Mouse (Mus musculus): ENCODE data around the gene Gm10961. TPM values are rescaled to one million over a fixed set of nuclear protein-coding genes. Genes with fewer than 3 reads are reported as not detected.
A peak's percentile ranks its signal among the peaks of the same experiment; 100 is the strongest.

Gm10961 gene
- polyA plus RNA-seq, 1 experiment from 2014 or later, result not detected

DNA sequence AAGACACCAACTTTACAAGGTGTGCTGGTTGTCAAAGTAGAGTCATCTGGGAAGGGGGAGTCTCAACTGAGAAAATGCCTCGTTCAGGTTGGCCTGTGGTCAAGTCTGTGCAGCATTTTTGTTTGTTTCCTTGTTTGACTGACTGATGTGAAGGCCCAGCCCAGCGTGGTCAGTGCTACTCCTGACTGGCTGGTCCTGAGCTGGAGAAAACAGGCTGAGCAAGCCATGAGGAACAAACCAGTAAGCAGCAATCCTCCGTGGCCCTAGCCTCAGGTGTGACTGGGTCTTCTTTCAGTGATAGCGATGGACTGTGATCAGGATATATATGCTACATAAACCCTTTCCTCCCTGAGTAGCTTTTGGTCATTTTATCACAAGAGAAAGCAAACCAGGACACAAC lies 25.8 kb downstream of the Gm10961 start:
- WGBS (ENCODE audit: insufficient replicate concordance), result 76% methylated on average over 4 of the region's 4 CpGs
- no peak overlapping the region for H3K4me2 ChIP-seq
- H3K4me1 ChIP-seq (ENCODE audit: control insufficient read depth, insufficient read depth, low read length), result no peaks in the 10 kb centered on the region
- H3K27ac ChIP-seq (ENCODE audit: low read depth, low read length), result no peak overlapping the region
- H3K9ac ChIP-seq (ENCODE audit: low read depth, low read length), result no peak overlapping the region
- no peaks in the 10 kb centered on the region for H3K9me3 ChIP-seq (replicated peaks; ENCODE audit: control insufficient read depth, low read length)
- H3K4me3 ChIP-seq (ENCODE audit: low read depth, low read length), result no peak overlapping the region
- no peaks in the 10 kb centered on the region for H3K27me3 ChIP-seq (ENCODE audit: control insufficient read depth, insufficient read depth, low read length)
- peaks cover 9% of the 10 kb centered on the region; the same call in 1 of the 2 replicates for H3K36me3 ChIP-seq (ENCODE audit: control insufficient read depth, insufficient read depth, low read length)
- no peak for ATAC-seq (replicated peaks; ENCODE audit: insufficient number of reproducible peaks, low FRiP score, low TSS enrichment)

DNA sequence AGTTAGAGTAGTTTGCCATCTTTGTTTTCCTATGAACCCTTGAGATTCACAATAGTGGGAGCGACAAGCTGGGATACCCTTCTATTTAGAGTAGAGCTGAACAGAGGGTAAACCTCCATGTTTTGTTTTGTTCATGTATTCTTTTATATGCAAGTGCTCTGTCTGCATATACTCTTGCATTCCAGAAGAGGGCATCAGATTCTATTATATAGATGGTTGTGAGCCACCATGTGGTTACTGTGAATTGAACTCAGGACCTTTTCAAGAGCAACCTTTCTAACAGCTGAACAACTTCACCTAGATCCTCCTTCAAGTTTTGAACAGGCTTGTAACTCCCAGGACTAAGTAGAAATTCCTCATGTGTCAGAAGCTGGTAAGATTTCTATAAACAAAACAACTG lies 27.9 kb downstream of the Gm10961 start:
- H3K4me3 ChIP-seq (ENCODE audit: low read depth, low read length), result no peak overlapping the region
- no peak overlapping the region for H3K27ac ChIP-seq (ENCODE audit: low read depth, low read length)
- H3K27me3 ChIP-seq (ENCODE audit: control insufficient read depth, insufficient read depth, low read length), result no peaks in the 10 kb centered on the region
- ATAC-seq (replicated peaks; ENCODE audit: insufficient number of reproducible peaks, low FRiP score, low TSS enrichment), result no peak
- no peak overlapping the region for H3K4me2 ChIP-seq
- no peaks in the 10 kb centered on the region for H3K9me3 ChIP-seq (replicated peaks; ENCODE audit: control insufficient read depth, low read length)
- H3K9ac ChIP-seq (ENCODE audit: low read depth, low read length), result no peak overlapping the region
- no peaks in the 10 kb centered on the region for H3K4me1 ChIP-seq (ENCODE audit: control insufficient read depth, insufficient read depth, low read length)
- peaks cover 12% of the 10 kb centered on the region for H3K36me3 ChIP-seq (ENCODE audit: control insufficient read depth, insufficient read depth, low read length)
- 97% methylated on average over 1 of the region's 1 CpGs for WGBS (ENCODE audit: insufficient replicate concordance)

DNA sequence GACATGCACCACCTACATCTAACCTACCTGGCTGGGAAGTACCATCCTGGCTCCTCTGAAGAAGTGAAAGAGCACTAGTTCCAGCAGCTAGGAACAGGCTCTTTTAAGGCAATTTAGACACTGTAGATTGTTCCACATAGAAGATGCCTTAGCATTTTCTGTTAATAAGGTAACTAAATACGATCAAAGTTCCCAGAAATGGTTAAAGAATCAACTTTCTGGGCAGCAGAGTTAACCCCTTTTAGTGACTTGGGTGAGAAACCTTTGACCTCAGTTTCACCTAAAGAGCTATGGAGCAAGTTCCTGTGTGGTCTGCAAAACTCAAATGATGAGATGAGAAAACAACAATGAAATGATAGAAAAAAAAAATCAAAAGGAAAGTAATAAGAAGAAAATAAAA lies 33.5 kb downstream of the Gm10961 start:
- 88% methylated on average over 1 of the region's 1 CpGs for WGBS (ENCODE audit: insufficient replicate concordance)

DNA sequence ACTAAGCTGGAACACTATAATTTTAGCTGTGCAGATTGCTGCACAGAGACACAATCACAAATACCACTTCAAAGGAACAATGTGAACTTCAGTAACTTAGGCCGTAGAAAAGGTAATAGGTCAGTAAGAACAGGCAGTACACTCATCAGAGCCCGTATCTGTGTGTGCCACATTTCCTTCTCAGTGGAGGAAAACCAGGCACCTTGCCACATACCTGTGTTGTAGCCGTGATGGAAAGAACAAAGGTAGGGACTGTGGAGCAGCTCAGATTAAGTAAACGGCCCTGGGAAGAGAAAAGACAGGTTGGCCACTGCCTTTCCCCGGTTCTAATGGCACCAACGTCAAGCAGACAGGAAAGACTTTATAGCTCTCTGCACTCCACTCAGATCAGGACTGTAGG lies 36.3 kb downstream of the Gm10961 start:
- Histone ChIP-seq H3K4me3 (ENCODE audit: low read depth, low read length) (no peak overlapping the region), H3K27ac (ENCODE audit: low read depth, low read length) (no peak overlapping the region), H3K9ac (ENCODE audit: low read depth, low read length) (no peak overlapping the region), H3K36me3 (ENCODE audit: control insufficient read depth, insufficient read depth, low read length) (peaks cover 58% of the 10 kb centered on the region), H3K4me2 (no peak overlapping the region), H3K4me1 (ENCODE audit: control insufficient read depth, insufficient read depth, low read length) (no peaks in the 10 kb centered on the region), H3K27me3 (ENCODE audit: control insufficient read depth, insufficient read depth, low read length) (no peaks in the 10 kb centered on the region), H3K9me3 (replicated peaks; ENCODE audit: control insufficient read depth, low read length) (no peaks in the 10 kb centered on the region)
- WGBS (ENCODE audit: insufficient replicate concordance), result 84% methylated on average over 6 of the region's 6 CpGs
- ATAC-seq (replicated peaks; ENCODE audit: insufficient number of reproducible peaks, low FRiP score, low TSS enrichment), result no peak

More for the DNA sequence above, 33.5 kb downstream of the Gm10961 start:
- H3K4me3 ChIP-seq (ENCODE audit: low read depth, low read length), result no peak overlapping the region
- H3K27me3 ChIP-seq (ENCODE audit: control insufficient read depth, insufficient read depth, low read length), result no peaks in the 10 kb centered on the region
- no peak for ATAC-seq (replicated peaks; ENCODE audit: insufficient number of reproducible peaks, low FRiP score, low TSS enrichment)
- no peaks in the 10 kb centered on the region for H3K4me1 ChIP-seq (ENCODE audit: control insufficient read depth, insufficient read depth, low read length)
- no peaks in the 10 kb centered on the region for H3K9me3 ChIP-seq (replicated peaks; ENCODE audit: control insufficient read depth, low read length)
- H3K4me2 ChIP-seq, result no peak overlapping the region
- H3K9ac ChIP-seq (ENCODE audit: low read depth, low read length), result no peak overlapping the region
- no peak overlapping the region for H3K27ac ChIP-seq (ENCODE audit: low read depth, low read length)
- H3K36me3 ChIP-seq (ENCODE audit: control insufficient read depth, insufficient read depth, low read length), result peaks cover 48% of the 10 kb centered on the region

DNA sequence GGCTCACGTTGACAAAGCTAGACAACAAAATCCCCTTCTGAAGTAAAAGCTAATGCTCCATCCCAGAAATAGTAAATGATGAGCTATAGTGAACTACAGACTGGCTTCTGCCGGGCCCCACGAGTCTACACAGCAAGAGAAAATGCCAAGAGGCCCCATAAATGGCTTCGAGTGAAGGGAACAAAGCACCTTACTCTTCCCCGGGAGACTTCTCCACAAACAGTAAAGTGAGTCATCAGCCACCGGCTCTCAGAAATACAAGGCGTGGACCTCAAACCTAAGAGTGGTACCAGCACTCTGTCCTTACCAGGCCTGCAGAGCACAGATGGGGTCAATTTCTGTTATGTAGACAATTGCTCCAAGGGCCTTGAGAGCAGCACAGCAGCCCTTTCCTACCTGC lies 37.7 kb downstream of the Gm10961 start:
- ATAC-seq (replicated peaks; ENCODE audit: insufficient number of reproducible peaks, low FRiP score, low TSS enrichment), result no peak

DNA sequence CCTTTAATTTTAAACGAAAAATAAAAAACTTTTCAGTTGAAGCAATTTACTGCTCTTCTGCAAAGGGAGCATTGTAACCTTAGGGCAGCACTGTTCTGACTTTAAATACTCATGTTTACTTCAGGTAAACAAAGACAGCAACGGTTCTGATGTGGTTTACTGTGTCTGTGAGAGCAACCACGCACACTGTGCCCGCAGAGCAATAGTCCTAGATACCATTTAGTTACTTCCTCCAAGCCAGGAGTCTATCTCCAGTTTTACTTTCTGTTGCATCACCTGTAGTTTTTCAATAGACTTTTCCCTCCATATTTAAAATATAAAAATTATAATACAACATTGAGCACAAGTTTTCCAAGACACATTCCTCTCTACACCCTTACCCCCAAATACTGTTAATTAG lies 39.4 kb downstream of the Gm10961 start:
- 87% methylated on average over 4 of the region's 4 CpGs for WGBS (ENCODE audit: insufficient replicate concordance)
- Histone ChIP-seq H3K27me3 (ENCODE audit: control insufficient read depth, insufficient read depth, low read length) (no peaks in the 10 kb centered on the region), H3K9ac (ENCODE audit: low read depth, low read length) (no peak overlapping the region), H3K4me1 (ENCODE audit: control insufficient read depth, insufficient read depth, low read length) (no peaks in the 10 kb centered on the region), H3K9me3 (replicated peaks; ENCODE audit: control insufficient read depth, low read length) (no peaks in the 10 kb centered on the region), H3K36me3 (ENCODE audit: control insufficient read depth, insufficient read depth, low read length) (peaks cover 62% of the 10 kb centered on the region), H3K4me2 (no peak overlapping the region), H3K27ac (ENCODE audit: low read depth, low read length) (no peak overlapping the region), H3K4me3 (ENCODE audit: low read depth, low read length) (no peak overlapping the region)
- no peak for ATAC-seq (replicated peaks; ENCODE audit: insufficient number of reproducible peaks, low FRiP score, low TSS enrichment)

More for the DNA sequence above, 37.7 kb downstream of the Gm10961 start:
- Histone ChIP-seq H3K27me3 (ENCODE audit: control insufficient read depth, insufficient read depth, low read length) (no peaks in the 10 kb centered on the region), H3K4me1 (ENCODE audit: control insufficient read depth, insufficient read depth, low read length) (no peaks in the 10 kb centered on the region), H3K9ac (ENCODE audit: low read depth, low read length) (no peak overlapping the region), H3K36me3 (ENCODE audit: control insufficient read depth, insufficient read depth, low read length) (peaks cover 60% of the 10 kb centered on the region), H3K4me2 (no peak overlapping the region), H3K9me3 (replicated peaks; ENCODE audit: control insufficient read depth, low read length) (no peaks in the 10 kb centered on the region), H3K27ac (ENCODE audit: low read depth, low read length) (no peak overlapping the region), H3K4me3 (ENCODE audit: low read depth, low read length) (no peak overlapping the region)
- WGBS (ENCODE audit: insufficient replicate concordance), result 90% methylated on average over 7 of the region's 7 CpGs

DNA sequence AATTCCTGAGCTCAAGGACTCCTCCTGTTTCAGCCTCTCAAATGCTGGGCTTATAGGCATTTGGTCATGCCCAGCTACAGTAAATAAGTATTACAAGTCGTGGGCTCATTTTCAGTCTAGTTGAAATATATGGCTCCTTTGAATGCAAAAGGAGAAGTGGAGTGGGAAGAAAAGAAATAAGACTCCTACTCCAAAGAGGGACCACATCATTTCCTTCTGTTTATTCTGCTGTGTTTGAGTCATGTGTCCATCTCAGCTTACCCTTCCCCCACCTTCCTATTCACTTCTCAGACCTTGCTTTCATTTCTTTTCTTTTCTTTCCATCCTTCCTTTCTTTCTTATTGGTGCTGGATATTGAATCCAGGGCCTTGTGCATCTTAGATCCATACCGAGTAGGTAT lies 40.4 kb downstream of the Gm10961 start:
- no peak for ATAC-seq (replicated peaks; ENCODE audit: insufficient number of reproducible peaks, low FRiP score, low TSS enrichment)
- H3K4me1 ChIP-seq (ENCODE audit: control insufficient read depth, insufficient read depth, low read length), result no peaks in the 10 kb centered on the region

DNA sequence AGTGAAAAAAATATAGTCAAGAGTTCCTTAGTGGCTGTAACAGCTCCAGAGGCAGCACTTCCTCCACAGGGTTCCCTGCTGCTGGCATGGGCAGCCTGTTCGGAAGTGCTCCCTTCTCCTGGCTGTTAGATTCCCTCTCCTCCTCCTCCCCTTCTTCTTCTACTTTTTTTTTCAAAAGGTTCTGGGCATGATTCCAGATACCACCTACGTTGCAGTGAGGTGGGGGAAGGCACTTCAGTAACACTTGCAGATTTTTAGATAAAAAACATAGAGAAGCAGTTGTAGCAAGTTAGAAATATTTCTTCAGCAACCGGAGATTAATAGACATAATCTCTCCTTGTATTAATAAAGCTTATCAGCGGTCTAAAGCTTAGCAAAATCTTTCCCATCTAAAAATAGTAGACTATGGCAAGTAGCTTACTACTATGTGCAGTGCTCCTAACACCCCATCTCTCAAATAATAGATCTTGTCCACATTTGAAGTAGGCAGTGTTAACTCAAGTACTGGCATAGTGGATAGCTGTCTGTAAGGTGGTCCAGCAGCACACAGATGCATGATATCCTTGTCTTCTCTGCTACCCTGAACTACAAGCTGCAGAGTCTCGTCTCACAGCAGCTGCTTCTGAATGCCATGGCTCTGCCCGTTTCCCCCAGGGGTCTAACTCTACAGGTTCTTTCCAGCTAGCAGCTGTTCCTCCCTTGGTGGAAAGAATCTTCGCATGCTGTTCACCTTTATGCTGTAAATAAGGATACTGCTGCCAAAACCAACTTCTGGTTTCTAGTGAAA lies 49.9 kb downstream of the Gm10961 start:
- H3K27me3 ChIP-seq (ENCODE audit: control insufficient read depth, insufficient read depth, low read length), result no peaks in the 10 kb centered on the region
- peaks cover 1% of the 10 kb centered on the region for H3K36me3 ChIP-seq (ENCODE audit: control insufficient read depth, insufficient read depth, low read length)
- peak; percentile 63; the same call in 1 of the 2 replicates for ATAC-seq (replicated peaks; ENCODE audit: insufficient number of reproducible peaks, low FRiP score, low TSS enrichment)
- H3K4me3 ChIP-seq (ENCODE audit: low read depth, low read length), result no peak overlapping the region
- H3K4me1 ChIP-seq (ENCODE audit: control insufficient read depth, insufficient read depth, low read length), result peaks cover 23% of the 10 kb centered on the region
- 31% methylated on average over 7 of the region's 7 CpGs for WGBS (ENCODE audit: insufficient replicate concordance)
- peak overlapping the region; percentile 37 for H3K4me2 ChIP-seq
- H3K9me3 ChIP-seq (replicated peaks; ENCODE audit: control insufficient read depth, low read length), result no peaks in the 10 kb centered on the region
- H3K9ac ChIP-seq (ENCODE audit: low read depth, low read length), result 0 out of 2 replicates have a peak overlapping the region, but pooled peaks have one; percentile 43
- H3K27ac ChIP-seq (ENCODE audit: low read depth, low read length), result peak overlapping the region; percentile 71

More for the DNA sequence above, 40.4 kb downstream of the Gm10961 start:
- H3K9ac ChIP-seq (ENCODE audit: low read depth, low read length), result no peak overlapping the region
- no peak overlapping the region for H3K4me2 ChIP-seq
- no peaks in the 10 kb centered on the region for H3K9me3 ChIP-seq (replicated peaks; ENCODE audit: control insufficient read depth, low read length)
- H3K36me3 ChIP-seq (ENCODE audit: control insufficient read depth, insufficient read depth, low read length), result peaks cover 60% of the 10 kb centered on the region
- no peak overlapping the region for H3K4me3 ChIP-seq (ENCODE audit: low read depth, low read length)
- no peak overlapping the region for H3K27ac ChIP-seq (ENCODE audit: low read depth, low read length)
- WGBS (ENCODE audit: insufficient replicate concordance), result 97% methylated on average over 2 of the region's 2 CpGs
- no peaks in the 10 kb centered on the region for H3K27me3 ChIP-seq (ENCODE audit: control insufficient read depth, insufficient read depth, low read length)
